Mouse (Mus musculus) brain, embryonic 14.5 days (tissue): Measurements from ENCODE around the gene Slamf7.

ENCODE experiments used
- CTCF ChIP-seq: fragments of 200-500 bp; IDR thresholded peaks from 2 replicates; pipeline ENCODE4 v1.5.1; 2012; ENCODE audit warnings: inconsistent platforms, mild to moderate bottlenecking, moderate library complexity, borderline replicate concordance; ENCODE audit not compliant: insufficient read depth, insufficient read length; ENCODE audit errors: extremely low read depth
- POLR2A ChIP-seq: fragments of 200-500 bp; IDR thresholded peaks from 2 replicates; pipeline ENCODE4 v1.6.1; 2012; ENCODE audit warnings: mild to moderate bottlenecking, inconsistent platforms, borderline replicate concordance; ENCODE audit not compliant: poor library complexity, insufficient read depth, insufficient read length, severe bottlenecking; ENCODE audit errors: extremely low read depth

GRCm38 (mm10) chr1:171606656-171607055 lies 46.2 kb downstream of the Slamf7 start:
- TF ChIP-seq CTCF, result no peak
- TF ChIP-seq POLR2A, result no peak
